Mouse (Mus musculus) frontal cortex, postnatal 36 days (tissue): ENCODE data around the gene Dnaja1.

Experiments used
- DNase-seq, 2 experiments: peaks; one replicate each; pipeline ENCODE4 v3.0.0; 2022; ENCODE audit warnings: low spot score in 2 of 2

Dnaja1 gene

DNA sequence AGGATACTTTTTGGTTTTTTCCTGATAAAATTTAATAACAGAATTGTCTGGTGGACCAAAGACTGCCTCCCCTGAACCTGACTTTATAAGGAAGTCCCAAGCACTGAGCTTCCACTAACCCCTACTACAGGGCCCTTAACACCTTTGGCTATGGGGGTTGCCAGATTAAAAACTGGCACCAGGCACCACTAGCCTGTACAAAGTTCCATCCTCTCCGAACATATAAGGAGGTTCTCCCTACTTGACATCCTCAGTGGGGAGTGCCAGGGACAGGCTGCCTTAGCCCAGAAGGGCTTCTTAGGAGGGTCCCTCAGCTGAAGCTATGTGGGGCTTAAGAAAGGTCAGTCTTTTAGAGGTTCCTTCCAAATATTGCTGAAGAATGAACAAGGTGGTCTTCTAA, 13.4 kb downstream of the Dnaja1 start:
- DNase-seq = no peak

DNA sequence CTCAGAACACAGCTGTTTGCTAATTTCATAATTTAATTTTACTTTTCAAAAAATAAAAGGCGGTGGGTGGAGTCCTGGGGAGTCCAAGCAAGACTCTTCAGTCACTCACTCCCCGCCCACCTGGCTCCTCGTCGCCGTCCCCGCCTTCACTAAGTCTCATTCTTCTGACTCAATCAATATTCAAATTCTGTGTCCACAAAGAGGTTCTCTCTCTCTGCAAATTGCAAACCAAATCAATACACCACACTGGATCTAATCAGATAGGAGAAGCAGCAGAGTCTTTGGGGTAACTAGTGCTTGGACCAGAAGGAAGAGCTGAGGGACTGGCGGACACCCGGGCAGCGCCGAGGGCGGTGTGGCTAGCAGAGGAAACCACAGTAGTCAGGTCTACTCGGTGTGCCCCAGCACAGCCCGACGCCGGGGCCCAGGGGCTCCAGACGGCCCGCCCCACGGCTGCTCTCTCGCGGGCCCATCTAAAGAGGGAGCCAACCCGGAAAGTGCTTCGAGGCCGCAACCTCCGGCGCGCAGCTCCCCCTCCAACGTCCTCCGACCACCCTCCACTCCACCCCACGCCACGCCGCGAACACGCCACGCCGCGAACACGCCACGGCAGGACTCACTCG, 35.3 kb downstream of the Dnaja1 start:
- no peak for DNase-seq

DNA sequence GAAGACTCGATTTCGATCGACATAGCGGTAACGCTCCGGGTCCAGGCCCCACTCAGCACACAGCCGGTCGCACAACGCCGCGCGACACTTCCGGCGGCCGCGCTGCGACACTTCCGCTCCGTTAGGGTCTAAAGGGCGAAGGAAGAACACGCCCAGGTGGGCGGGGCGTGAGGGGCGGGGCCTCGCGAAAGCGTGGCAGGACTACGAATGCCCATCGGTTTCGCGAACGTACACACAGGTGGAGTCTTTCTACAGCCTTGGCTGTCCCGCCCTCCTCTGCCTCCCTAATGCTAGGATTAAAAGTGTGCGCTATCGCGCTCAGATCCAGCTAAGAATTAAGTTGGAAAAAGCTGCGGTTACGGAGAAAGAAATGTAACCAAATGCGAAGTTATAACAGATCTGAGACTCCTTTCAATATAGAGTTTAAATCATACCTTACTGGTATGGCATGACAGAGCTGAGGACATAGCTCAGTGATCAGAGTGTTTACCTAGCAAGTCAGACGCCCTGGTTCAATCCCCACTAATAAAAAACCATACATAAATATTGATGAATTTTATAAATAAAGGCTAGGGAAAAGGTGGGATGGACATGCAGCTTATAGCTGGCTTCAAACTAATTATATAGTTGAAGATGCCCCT, 36.0 kb downstream of the Dnaja1 start, which contains the start of gene Smu1:
Gene Smu1, minus strand, starts transcription at position 144 of the 641 bp plus-strand sequence.
- peak; percentile 94 to 97 for DNase-seq

DNA sequence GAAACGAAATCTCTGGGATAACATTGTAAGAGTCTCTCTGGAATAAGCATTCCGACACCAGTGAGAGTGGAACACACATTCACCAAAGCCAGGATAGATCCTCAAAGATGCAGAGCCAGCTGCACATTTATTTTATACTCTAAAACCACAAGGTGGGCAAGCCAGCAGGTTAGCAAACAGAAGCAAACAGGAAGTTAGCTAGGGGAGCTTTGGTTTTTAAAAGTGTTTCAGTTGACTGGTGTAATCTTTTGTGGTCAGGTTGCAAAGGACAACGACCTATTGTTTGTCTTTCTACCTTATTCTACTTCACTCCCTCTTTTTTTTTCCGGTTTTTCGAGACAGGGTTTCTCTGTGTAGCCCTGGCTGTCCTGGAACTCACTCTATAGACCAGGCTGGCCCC, 37.9 kb downstream of the Dnaja1 start:
- no peak for DNase-seq

DNA sequence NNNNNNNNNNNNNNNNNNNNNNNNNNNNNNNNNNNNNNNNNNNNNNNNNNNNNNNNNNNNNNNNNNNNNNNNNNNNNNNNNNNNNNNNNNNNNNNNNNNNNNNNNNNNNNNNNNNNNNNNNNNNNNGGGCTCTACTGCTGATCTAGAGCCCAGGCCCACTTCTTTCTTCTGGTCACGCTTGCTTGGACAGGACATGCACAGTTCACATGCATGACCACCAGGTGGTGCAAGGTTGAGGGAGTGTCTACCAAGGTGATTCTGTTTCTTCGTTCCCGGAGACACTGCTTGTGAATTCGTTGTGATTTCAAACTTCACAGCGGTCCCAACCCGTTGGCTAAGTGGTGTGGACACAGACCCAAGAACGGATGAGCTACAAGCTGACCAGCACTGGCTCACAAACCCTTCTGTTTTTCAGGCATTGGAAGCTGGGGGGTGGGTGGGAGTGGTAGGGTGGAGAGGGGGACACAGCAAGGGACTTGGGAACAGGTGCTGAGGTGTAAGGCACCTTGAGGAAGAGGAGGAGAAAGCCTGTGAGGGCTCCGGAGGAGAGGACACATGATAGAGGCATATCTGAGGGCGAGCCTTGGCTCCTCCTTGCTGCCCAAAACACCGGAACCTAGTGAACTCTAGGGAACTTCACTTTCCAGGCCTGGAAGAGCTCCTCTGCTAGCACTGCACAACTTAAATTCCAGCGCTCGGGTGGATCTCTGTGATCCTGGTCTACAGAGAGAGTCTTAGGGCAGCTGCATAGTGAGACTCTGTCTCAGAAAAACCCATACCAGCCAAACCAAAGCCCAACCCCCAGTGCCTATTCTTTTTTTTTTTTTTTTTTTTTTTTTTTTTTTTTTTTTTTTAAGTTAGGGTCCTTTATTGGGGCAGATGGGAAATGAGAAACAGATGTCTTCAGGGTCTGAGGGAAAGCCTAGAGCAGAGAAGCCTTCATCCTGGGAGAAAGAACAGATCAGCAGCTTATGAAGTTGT, 52.6 kb downstream of the Dnaja1 start:
- DNase-seq = peak; percentile 42 to 44

DNA sequence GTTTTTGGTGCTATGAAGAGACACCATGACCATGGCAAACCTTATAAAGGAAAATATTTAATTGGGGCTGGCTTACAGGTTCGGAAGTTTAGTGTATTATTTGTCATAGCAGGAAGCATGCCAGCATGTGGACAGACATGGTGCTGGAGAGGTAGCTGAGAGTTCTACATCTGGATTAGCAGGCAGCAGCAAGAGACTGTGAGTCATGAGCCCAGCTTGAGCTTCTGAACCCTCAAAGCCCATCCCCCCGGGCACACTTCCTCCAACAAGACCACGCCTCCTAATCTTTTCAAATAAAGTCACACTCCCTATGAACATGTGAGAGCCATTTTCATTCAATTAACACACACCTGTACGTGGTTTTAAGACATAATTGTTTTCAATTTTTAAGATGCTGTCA, 54.5 kb downstream of the Dnaja1 start:
- no peak for DNase-seq

DNA sequence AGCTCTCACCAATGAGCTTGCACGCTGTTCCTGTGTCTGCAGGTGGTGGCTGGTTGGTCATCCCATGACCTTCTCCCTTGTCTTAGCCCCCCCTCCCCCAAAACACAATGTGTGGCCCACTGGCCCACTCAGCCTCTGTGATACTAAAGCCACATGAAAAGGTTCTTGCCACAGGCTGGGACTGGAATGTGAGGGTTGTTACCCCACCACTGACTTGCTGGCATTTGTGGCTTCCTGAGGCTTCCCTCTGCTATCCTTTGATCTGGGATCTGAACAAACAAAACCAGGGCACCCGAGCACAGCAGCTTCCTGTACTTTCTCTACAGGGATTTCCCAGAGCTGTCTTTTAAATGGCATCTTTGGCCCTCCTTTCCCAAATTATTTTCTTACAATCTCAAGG, 55.2 kb downstream of the Dnaja1 start:
- no peak for DNase-seq

DNA sequence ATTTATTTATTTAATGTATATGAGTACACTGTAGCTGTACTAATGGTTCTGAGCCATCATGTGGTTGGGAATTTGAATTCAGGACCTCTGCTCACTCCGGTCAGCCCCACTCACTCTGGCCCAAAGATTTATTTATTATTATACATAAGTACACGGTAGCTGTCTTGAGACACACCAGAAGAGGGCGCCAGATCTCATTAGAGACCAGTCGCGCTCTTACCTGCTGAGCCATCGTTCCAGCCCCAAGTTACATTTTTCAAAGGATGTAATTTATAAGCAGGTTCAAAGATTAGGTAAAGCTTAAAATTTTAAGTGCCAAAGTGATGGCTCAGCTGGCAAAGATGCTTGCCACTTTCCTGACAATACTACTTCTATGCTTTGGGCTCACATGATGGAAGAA, 56.7 kb downstream of the Dnaja1 start:
- peak in 1 of 2 experiments; percentile 21 for DNase-seq

DNA sequence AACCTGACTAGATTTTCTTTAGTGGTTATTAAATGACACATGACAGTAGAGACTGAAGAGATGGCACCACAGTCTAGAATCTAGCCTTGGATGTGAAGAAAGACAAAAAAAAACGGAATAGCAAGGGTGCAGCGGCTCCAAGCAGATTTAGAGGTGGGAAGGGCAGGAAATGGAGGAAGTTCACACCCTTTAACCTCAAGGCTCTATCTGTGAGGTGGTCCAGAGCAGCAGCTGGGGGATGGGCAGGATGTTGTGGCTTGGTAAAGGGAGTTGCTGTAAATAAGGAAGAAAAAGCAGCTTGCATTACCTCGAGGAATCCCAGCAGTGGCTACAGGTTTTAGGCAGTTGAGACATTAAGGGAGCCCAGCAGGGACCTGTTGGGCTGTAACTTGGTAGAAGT, 59.2 kb downstream of the Dnaja1 start:
- no peak for DNase-seq

DNA sequence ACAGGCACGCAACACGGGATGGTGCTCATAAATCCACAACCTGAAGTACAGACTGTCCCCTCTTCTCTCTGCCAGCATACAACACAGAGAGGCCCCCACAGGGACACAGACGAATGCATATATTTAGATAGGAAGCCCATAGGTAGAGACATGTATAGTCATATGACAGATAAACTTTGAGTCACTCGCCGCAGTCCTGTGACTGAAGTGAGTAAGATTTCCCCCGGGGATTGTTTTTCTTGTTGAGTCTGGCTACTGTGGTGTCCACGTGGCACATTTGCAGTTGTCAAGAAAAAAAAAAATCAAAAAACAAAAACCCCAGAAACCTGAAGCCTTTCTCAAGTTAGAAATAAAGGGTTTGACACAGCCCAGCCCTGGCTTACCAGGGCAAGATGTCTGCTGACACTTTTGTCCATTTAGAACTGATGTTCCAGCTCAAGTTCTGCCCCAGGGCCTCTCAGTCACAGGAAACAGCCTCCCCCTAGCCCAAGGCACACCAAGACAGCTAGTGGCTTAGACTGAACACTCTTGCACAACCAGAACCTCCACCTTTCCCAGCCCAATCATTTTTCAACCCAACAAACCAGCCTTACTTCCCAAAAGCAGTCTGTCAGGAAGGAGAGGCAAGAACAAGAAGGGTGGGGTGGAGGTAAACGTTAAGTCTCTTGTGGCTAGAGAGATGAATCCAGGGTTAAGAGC, 60.0 kb downstream of the Dnaja1 start:
- no peak for DNase-seq

DNA sequence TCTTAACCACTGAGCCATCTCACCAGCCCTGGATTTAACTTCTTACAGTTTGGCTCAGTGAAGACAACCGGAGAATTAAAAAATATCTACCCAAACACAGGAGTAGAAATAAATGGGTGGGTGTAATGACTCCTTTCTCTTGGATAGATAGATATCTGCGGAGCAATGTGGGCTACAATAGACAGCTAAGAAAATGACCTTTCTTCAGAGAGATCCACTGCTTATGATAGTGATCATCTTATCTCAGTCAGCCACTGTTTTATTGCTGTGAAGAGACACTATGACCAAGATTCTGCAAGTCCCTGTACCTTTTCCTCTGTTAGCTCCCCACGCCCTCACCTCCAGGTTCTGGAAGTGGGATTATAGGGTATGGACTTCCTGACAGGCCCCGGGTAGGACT, 61.1 kb downstream of the Dnaja1 start:
- no peak for DNase-seq

DNA sequence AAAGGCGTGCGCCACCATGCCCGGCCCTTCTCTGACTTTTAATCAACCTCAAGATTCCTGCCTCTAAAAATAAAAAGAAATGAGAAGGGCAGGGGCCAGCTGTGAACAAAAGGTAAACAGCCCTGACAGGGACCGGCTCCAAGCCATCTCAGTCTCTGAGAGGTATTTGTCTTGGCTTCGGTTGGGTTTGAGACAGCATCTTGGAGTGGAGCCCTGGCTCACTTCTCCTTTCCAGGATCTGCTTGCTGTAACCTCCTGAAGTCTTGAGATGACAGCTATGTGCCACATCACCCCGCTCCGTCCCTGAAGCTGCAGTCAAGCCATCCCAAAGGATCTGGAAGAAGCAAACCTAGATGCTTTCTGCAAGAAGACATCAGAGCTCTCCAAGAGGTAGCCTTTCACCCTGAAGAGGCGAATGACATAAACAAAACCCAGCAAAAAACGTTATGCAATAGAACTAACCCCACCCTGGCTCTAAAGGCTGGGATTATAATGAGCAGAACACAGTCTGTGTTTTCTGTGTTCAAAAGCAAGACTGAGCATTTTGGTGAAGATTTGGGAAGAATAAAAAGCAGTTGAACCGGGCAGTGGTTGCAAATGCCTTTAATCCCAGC, 62.7 kb downstream of the Dnaja1 start:
- DNase-seq = no peak

DNA sequence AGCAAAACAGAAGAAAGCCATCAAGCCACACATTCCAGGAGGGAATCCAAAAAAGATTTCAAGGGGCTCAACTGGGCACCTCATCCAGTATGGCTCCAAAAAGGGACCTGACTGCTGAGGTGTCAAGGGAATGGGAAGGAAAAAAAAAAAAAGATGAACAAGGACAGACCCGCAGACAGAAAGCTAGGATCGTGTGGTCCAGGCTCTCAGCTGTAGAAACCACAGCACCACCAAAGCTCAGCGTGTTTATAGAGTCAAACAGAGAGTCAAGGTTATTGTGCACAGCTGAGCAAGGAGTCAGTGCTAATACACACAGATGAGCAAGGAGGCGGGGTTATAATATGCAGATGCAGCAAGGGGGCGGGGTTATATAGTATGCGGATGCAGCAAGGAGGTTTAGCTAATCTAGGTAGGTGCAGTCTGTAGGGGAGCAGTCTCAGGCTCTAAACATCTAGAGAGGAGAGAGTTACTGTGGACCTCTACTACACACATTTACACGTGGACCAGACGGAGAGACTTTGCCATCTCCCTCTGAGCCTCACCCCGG, 63.7 kb downstream of the Dnaja1 start:
- DNase-seq = no peak

DNA sequence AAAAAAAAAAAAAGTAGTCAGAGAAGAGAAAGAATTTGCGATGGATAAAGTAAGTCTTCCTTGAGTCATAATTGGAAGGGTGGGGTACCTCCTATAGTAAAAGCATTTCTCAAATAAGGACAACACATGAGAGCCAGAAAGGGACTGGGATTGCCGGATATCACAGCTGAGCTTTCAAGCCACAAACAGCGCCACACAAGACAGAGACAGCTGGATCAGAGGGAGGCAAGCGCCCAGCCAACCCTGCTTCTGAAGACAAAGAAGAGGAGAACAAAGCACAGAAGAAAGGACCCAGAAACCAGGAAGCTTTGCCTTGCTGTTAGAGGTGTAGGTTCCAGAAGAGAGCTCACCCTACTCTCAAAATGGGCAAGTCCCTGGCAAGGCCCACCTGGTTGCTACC, 64.6 kb downstream of the Dnaja1 start:
- DNase-seq = no peak
